Mouse (Mus musculus) limb, embryonic 10.5 days (tissue): ENCODE data around the gene Wdr35. TPM values are rescaled to one million over a fixed set of nuclear protein-coding genes. Genes with fewer than 3 reads are reported as not detected.

Experiments
- DNase-seq: peaks from one replicate; pipeline ENCODE4 v3.0.0-alpha.2; 2017; ENCODE audit warnings: low spot score
- H3K27ac ChIP-seq: fragments of 300-500 bp; sonication (generic); 2 replicates; pipeline ENCODE4 v1.5.1; 2016; ENCODE audit warnings: mild to moderate bottlenecking
- H3K27me3 ChIP-seq: fragments of 300-500 bp; sonication (generic); 2 replicates; pipeline ENCODE4 v1.6.1; 2016; ENCODE audit warnings: low read depth, mild to moderate bottlenecking; ENCODE audit not compliant: poor library complexity, severe bottlenecking
- H3K36me3 ChIP-seq: fragments of 300-500 bp; sonication (generic); 2 replicates; pipeline ENCODE4 v1.6.1; 2016; ENCODE audit warnings: mild to moderate bottlenecking, moderate library complexity
- H3K4me1 ChIP-seq: fragments of 300-500 bp; sonication (generic); 2 replicates; pipeline ENCODE4 v1.6.1; 2016
- H3K4me3 ChIP-seq: fragments of 300-500 bp; sonication (generic); 2 replicates; pipeline ENCODE4 v1.5.1; 2016; ENCODE audit warnings: mild to moderate bottlenecking, moderate library complexity
- H3K9me3 ChIP-seq: fragments of 300-500 bp; sonication (generic); replicated peaks from 2 replicates; pipeline ENCODE4 v1.6.1; 2016; ENCODE audit warnings: mild to moderate bottlenecking
- WGBS: fragments of 180-500 bp; shearing (Covaris S2); methylation state at CpG from one replicate; pipeline ENCODE4 v1.1.7; 2016; 5-methylcytosine and 5-hydroxymethylcytosine counted together
- polyA plus RNA-seq: library from polyadenylated mRNA; unstranded; fragments of >200 nt; fragmentation: Nextera tagmentation; extraction: Ambion mirVana; gene quantifications from 2 replicates; pipeline ENCODE4 v1.2.1, GENCODE M21; 2016

Gene Wdr35
- polyA plus RNA-seq, 1 experiment from 2014 or later = 27.3 TPM

DNA sequence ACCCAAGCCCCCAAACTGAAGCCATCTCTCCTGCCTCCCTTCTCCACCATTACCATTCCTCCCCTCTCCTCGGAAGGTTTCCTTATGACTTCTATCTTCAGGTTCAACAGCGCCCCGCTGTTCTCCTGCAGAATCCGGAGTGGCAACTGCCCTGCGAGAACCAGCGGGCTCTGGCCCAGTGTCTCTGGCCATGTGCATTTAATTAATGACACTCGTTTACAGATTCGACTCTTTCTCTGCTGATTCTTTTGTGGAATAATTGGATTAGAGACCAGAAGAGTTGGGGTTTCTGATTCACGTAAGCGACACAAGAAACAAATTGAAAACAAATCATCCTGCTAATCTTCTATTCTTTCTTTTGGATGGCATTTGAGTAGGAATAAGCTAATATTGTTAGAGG, 20.6 kb upstream of the Wdr35 start:
- H3K27ac ChIP-seq = no peak overlapping the region
- peak; percentile 41 for DNase-seq
- no peaks in the 10 kb centered on the region for H3K36me3 ChIP-seq
- no peaks in the 10 kb centered on the region for H3K9me3 ChIP-seq
- H3K4me3 ChIP-seq = no peak overlapping the region
- WGBS = 54% methylated on average over 10 of the region's 10 CpGs
- H3K27me3 ChIP-seq = peaks cover 12% of the 10 kb centered on the region
- peaks cover 20% of the 10 kb centered on the region for H3K4me1 ChIP-seq

DNA sequence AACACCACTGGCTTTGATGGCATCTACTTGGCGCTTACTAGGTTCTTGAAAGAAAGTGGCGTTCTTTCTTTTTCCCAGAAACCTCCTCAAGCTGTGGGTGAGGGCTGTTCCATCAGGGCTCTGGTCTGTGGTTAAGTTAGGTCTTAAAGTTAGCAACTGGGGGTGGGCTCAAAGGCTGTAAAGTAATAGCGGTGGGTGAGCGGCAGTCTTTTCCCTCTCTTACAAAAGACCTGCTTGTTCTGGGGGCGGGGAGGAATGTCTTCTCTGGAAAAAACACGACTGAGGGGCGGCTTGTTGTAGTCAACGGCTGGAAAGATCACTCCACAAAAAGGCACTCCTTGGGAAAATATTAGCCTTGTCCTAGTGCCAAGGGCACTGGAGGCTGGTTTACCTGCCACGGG, 19.5 kb upstream of the Wdr35 start:
- Histone ChIP-seq H3K9me3 (no peaks in the 10 kb centered on the region), H3K4me3 (no peak overlapping the region), H3K27me3 (peaks cover 2% of the 10 kb centered on the region), H3K27ac (peak overlapping the region; percentile 50; the same call in 1 of the 2 replicates), H3K36me3 (no peaks in the 10 kb centered on the region), H3K4me1 (peaks cover 16% of the 10 kb centered on the region)
- peak; percentile 27 for DNase-seq
- 63% methylated on average over 9 of the region's 9 CpGs for WGBS

- Histone ChIP-seq H3K4me1 (peaks cover 25% of the 10 kb centered on the region), H3K9me3 (no peaks in the 10 kb centered on the region), H3K27ac (no peak overlapping the region), H3K27me3 (no peaks in the 10 kb centered on the region), H3K36me3 (no peaks in the 10 kb centered on the region), H3K4me3 (no peak overlapping the region)
- no peak for DNase-seq
- 58% methylated on average over 9 of the region's 9 CpGs for WGBS
These were observed 11.9 kb upstream of the Wdr35 start for GRCm38 (mm10) chr12:8961607-8962316.

DNA sequence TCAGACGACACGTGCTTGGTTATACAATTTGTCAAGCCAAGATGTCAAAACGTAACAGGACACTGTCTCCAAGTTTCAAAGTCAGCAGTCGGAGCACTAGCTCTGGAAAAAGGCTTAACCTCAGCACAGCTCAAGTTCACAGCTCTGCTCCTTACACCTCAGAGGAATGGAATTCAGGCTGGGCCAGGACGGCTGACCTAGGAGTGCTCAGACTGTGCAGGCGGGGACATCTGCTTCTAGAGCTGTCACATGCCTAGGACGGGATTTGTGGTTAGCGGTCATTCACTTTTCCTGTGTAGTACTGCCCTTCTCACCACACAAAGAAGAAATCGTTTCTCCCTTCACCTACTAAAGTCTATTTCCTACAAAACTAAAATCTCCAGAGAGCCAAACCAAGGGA, 3.9 kb upstream of the Wdr35 start:
- Histone ChIP-seq H3K36me3 (no peaks in the 10 kb centered on the region), H3K27me3 (no peaks in the 10 kb centered on the region), H3K9me3 (no peaks in the 10 kb centered on the region), H3K27ac (0 out of 2 replicates have a peak overlapping the region, but pooled peaks have one; percentile 47), H3K4me1 (peaks cover 27% of the 10 kb centered on the region), H3K4me3 (no peak overlapping the region)
- peak; percentile 60 for DNase-seq
- 26% methylated on average over 9 of the region's 9 CpGs for WGBS

GRCm38 (mm10) chr12:8975076-8975475, 1.4 kb downstream of the Wdr35 start:
- Histone ChIP-seq H3K36me3 (peaks cover 10% of the 10 kb centered on the region), H3K4me3 (peak overlapping the region; percentile 77), H3K9me3 (no peaks in the 10 kb centered on the region), H3K27ac (no peak overlapping the region), H3K4me1 (peaks cover 23% of the 10 kb centered on the region), H3K27me3 (no peaks in the 10 kb centered on the region)
- WGBS = 94% methylated on average over 3 of the region's 3 CpGs
- no peak for DNase-seq

DNA sequence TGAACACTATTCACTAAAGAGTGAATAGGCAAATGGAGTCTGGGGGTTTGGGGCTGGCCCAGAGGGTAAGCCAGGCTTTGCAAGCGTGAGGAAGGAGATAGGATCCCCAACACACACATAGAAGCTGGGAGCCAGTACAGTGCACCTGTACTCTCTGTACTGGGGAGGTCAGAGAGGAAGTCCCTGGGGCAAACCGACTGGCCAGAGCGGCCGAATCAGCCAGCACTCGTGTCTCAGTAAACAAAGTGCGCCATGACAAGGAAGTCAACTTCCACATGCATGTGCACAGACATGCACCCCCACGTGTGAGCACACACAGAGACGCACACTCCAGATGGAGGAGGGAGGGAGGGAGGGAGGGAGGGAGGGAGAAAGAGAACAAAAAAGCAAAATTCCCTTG, 19.5 kb downstream of the Wdr35 start:
- H3K27ac ChIP-seq = no peak overlapping the region
- no peak overlapping the region for H3K4me3 ChIP-seq
- WGBS = 88% methylated on average over 8 of the region's 8 CpGs
- no peaks in the 10 kb centered on the region for H3K9me3 ChIP-seq
- H3K36me3 ChIP-seq = peaks cover 27% of the 10 kb centered on the region
- no peaks in the 10 kb centered on the region for H3K4me1 ChIP-seq
- H3K27me3 ChIP-seq = no peaks in the 10 kb centered on the region
- no peak for DNase-seq

DNA sequence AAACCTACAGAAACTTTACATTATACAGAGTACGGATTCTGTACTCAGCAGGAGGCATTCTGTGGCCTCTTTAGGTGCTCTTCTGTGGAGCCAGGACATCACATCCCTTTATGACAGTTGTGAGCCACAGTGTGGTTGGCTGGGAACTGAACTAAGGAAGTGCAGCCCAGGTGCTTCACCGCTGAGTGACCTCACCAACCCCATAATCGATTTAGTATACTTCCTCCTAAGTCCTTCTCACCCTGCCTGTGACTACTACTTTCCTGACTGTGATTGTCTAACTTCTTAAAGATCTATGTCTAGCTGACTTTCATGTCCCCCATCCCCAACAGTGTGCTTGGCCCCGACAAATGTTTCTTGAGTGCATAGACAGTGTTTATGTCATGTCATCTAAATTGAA, 24.6 kb downstream of the Wdr35 start:
- H3K4me3 ChIP-seq = no peak overlapping the region

DNA sequence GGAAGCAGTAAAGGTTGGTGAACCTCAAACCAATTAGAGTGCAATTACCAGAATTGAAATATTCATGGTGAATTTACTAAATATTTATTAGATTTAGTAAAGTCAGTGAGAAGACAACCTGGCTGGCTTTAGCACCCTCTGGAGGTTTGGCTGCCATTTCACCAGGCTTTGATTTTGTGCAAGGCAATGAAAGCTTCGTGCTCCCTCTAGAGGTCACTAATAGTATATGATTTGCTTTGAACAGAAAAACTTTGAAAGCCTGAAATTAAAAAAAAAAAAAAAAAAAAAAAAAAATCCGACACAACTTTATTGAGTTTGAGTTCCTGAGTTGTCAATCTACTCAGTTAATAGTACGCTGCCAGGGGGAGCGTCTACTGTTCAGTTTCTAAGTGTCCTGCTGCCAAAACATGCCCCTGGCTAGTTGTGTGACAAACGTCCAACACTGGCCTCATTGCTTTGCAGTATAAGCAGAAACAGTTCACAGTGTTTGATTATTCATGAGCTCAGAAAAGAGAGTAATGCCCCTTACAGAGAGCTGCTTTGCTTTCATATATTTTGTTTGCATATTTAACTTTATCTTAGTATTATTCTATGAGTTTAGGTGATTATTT, 28.5 kb downstream of the Wdr35 start:
- Histone ChIP-seq H3K9me3 (no peaks in the 10 kb centered on the region), H3K27ac (no peak overlapping the region), H3K27me3 (no peaks in the 10 kb centered on the region), H3K4me1 (no peaks in the 10 kb centered on the region), H3K4me3 (no peak overlapping the region), H3K36me3 (peaks cover 15% of the 10 kb centered on the region)
- DNase-seq = peak; percentile 49
- 16% methylated on average over 5 of the region's 5 CpGs for WGBS

More for the DNA sequence above, 24.6 kb downstream of the Wdr35 start:
- no peak for DNase-seq
- 89% methylated on average over 4 of the region's 4 CpGs for WGBS
- Histone ChIP-seq H3K27ac (no peak overlapping the region), H3K4me1 (no peaks in the 10 kb centered on the region), H3K27me3 (no peaks in the 10 kb centered on the region), H3K9me3 (no peaks in the 10 kb centered on the region), H3K36me3 (peaks cover 26% of the 10 kb centered on the region)

GRCm38 (mm10) chr12:9007146-9007545, 33.5 kb downstream of the Wdr35 start:
- Histone ChIP-seq H3K4me3 (no peak overlapping the region), H3K36me3 (peaks cover 9% of the 10 kb centered on the region; the same call in 1 of the 2 replicates), H3K4me1 (no peaks in the 10 kb centered on the region), H3K27me3 (no peaks in the 10 kb centered on the region), H3K9me3 (no peaks in the 10 kb centered on the region), H3K27ac (no peak overlapping the region)
- WGBS = 67% methylated on average over 4 of the region's 4 CpGs
- DNase-seq = no peak

GRCm38 (mm10) chr12:9007811-9008210, 34.1 kb downstream of the Wdr35 start:
- H3K4me1 ChIP-seq = no peaks in the 10 kb centered on the region
- H3K27me3 ChIP-seq = no peaks in the 10 kb centered on the region
- no peak overlapping the region for H3K27ac ChIP-seq
- no peaks in the 10 kb centered on the region for H3K9me3 ChIP-seq
- WGBS = 94% methylated on average over 6 of the region's 6 CpGs
- peaks cover 12% of the 10 kb centered on the region; the same call in 1 of the 2 replicates for H3K36me3 ChIP-seq
- DNase-seq = no peak
- H3K4me3 ChIP-seq = no peak overlapping the region

GRCm38 (mm10) chr12:9010311-9010710, 36.6 kb downstream of the Wdr35 start:
- peaks cover 14% of the 10 kb centered on the region; the same call in 1 of the 2 replicates for H3K36me3 ChIP-seq
- H3K27me3 ChIP-seq = no peaks in the 10 kb centered on the region
- no peaks in the 10 kb centered on the region for H3K9me3 ChIP-seq
- DNase-seq = no peak
- 72% methylated on average over 4 of the region's 4 CpGs for WGBS
- no peak overlapping the region for H3K27ac ChIP-seq
- H3K4me3 ChIP-seq = no peak overlapping the region
- no peaks in the 10 kb centered on the region for H3K4me1 ChIP-seq

- Histone ChIP-seq H3K4me1 (0 out of 2 replicates have a peak, but pooled peaks cover 2% of the 10 kb centered on the region), H3K27me3 (no peaks in the 10 kb centered on the region), H3K4me3 (no peak overlapping the region), H3K36me3 (peaks cover 16% of the 10 kb centered on the region), H3K27ac (no peak overlapping the region), H3K9me3 (no peaks in the 10 kb centered on the region)
- 96% methylated on average over 9 of the region's 9 CpGs for WGBS
- no peak for DNase-seq
These were observed 42.7 kb downstream of the Wdr35 start for GRCm38 (mm10) chr12:9016376-9016775.

DNA sequence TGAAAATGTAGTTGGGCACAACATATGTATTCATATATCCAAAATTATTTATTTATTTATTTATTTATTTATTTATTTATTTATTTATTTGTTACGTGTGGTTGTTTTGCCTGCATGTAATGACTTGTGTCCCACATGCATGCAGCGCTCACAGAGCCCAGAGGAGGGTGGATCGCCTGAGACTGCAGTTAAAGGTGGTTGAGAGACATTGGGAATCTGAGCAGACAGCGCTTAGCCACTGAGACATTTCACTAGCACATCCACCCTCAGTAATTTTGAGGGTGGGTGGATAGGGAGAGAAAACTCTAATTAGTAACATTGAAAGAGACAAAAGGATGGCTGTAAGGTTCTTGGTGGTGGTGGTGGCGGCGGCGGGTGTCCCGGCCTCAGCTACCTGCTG, 46.7 kb downstream of the Wdr35 start:
- no peak overlapping the region for H3K4me3 ChIP-seq
- no peak for DNase-seq
- no peaks in the 10 kb centered on the region for H3K27me3 ChIP-seq
- H3K9me3 ChIP-seq = no peaks in the 10 kb centered on the region
- H3K36me3 ChIP-seq = peaks cover 10% of the 10 kb centered on the region
- peaks cover 7% of the 10 kb centered on the region; the same call in 1 of the 2 replicates for H3K4me1 ChIP-seq
- H3K27ac ChIP-seq = no peak overlapping the region
- WGBS = 93% methylated on average over 8 of the region's 8 CpGs
